Mouse (Mus musculus) midbrain, embryonic 12.5 days (tissue): ENCODE measurements at regions not wholly inside any gene's neighbourhood (a gene's known extent, or its start where the extent isn't known, plus 50 kb on each side); places are given as distances from the start of the nearest gene placed in this dataset.
A peak's percentile ranks its signal among the peaks of the same experiment; 100 is the strongest.
"Not testable (repeated sequence)": the region's sequence is repeated elsewhere in the genome, so short reads cannot be mapped to it uniquely, and the experiment has no call there.

Source experiments
- ATAC-seq: fragments of 200-750 bp; cut with Nextera tagmentation; 2 replicates; pipeline ENCODE4 v1.8.0; 2017; ENCODE audit warnings: low read depth, moderate TSS enrichment, moderate library complexity; ENCODE audit not compliant: low FRiP score
- H3K27ac ChIP-seq: fragments of 300-500 bp; sonication (generic); replicated peaks from 2 replicates; pipeline ENCODE4 v1.5.1; 2016; ENCODE audit warnings: mild to moderate bottlenecking
- H3K27me3 ChIP-seq: fragments of 300-500 bp; sonication (generic); 2 replicates; pipeline ENCODE4 v1.6.1; 2016; ENCODE audit warnings: mild to moderate bottlenecking
- H3K36me3 ChIP-seq: fragments of 300-500 bp; sonication (generic); 2 replicates; pipeline ENCODE4 v1.6.1; 2016
- H3K4me1 ChIP-seq: fragments of 300-500 bp; sonication (generic); 2 replicates; pipeline ENCODE4 v1.6.1; 2016
- H3K4me2 ChIP-seq: fragments of 300-500 bp; sonication (generic); replicated peaks from 2 replicates; pipeline ENCODE4 v1.6.1; 2016; ENCODE audit warnings: mild to moderate bottlenecking, moderate library complexity
- H3K4me3 ChIP-seq: fragments of 300-500 bp; sonication (generic); 2 replicates; pipeline ENCODE4 v1.5.1; 2016; ENCODE audit warnings: mild to moderate bottlenecking
- H3K9ac ChIP-seq: fragments of 300-500 bp; sonication (generic); replicated peaks from 2 replicates; pipeline ENCODE4 v1.6.1; 2016; ENCODE audit warnings: mild to moderate bottlenecking, moderate library complexity
- H3K9me3 ChIP-seq: fragments of 300-500 bp; sonication (generic); 2 replicates; pipeline ENCODE4 v1.6.1; 2016; ENCODE audit warnings: mild to moderate bottlenecking
- WGBS: fragments of 180-500 bp; shearing (Covaris S2); methylation state at CpG from one replicate; pipeline ENCODE4 v1.1.7; 2016; 5-methylcytosine and 5-hydroxymethylcytosine counted together

GRCm38 (mm10) chr12:104637046-104638032 lies 114.4 kb downstream of the Dicer1 start:
- Histone ChIP-seq H3K27me3 (peaks cover 30% of the 10 kb centered on the region), H3K36me3 (no peaks in the 10 kb centered on the region), H3K27ac (no peak overlapping the region), H3K4me2 (peak overlapping the region; percentile 38), H3K4me1 (peaks cover 16% of the 10 kb centered on the region), H3K4me3 (no peak overlapping the region), H3K9ac (no peak overlapping the region), H3K9me3 (no peaks in the 10 kb centered on the region)
- 15% methylated on average over 33 of the region's 33 CpGs for WGBS
- peak; percentile 74 for ATAC-seq

GRCm38 (mm10) chr12:104636474-104636873 lies 115.3 kb downstream of the Dicer1 start:
- no peak overlapping the region for H3K4me3 ChIP-seq
- H3K4me1 ChIP-seq, result peaks cover 16% of the 10 kb centered on the region
- no peaks in the 10 kb centered on the region for H3K36me3 ChIP-seq
- no peak for ATAC-seq
- 57% methylated on average over 12 of the region's 12 CpGs for WGBS
- H3K27ac ChIP-seq, result no peak overlapping the region
- no peak overlapping the region for H3K4me2 ChIP-seq
- H3K9ac ChIP-seq, result no peak overlapping the region
- H3K27me3 ChIP-seq, result peaks cover 30% of the 10 kb centered on the region
- H3K9me3 ChIP-seq, result no peaks in the 10 kb centered on the region

- H3K27me3 ChIP-seq, result peaks cover 30% of the 10 kb centered on the region
- H3K27ac ChIP-seq, result no peak overlapping the region
- H3K4me1 ChIP-seq, result peaks cover 16% of the 10 kb centered on the region
- H3K9me3 ChIP-seq, result no peaks in the 10 kb centered on the region
- no peaks in the 10 kb centered on the region for H3K36me3 ChIP-seq
- 77% methylated on average over 10 of the region's 10 CpGs for WGBS
- H3K4me2 ChIP-seq, result no peak overlapping the region
- no peak overlapping the region for H3K9ac ChIP-seq
- ATAC-seq, result no peak
- no peak overlapping the region for H3K4me3 ChIP-seq
Measured at GRCm38 (mm10) chr12:104634818-104635217, 116.9 kb downstream of the Dicer1 start.

- no peaks in the 10 kb centered on the region for H3K9me3 ChIP-seq
- H3K27me3 ChIP-seq, result no peaks in the 10 kb centered on the region
- H3K27ac ChIP-seq, result no peak overlapping the region
- WGBS, result 85% methylated on average over 3 of the region's 3 CpGs
- no peaks in the 10 kb centered on the region for H3K4me1 ChIP-seq
- H3K4me3 ChIP-seq, result no peak overlapping the region
- H3K9ac ChIP-seq, result no peak overlapping the region
- no peak overlapping the region for H3K4me2 ChIP-seq
- H3K36me3 ChIP-seq, result no peaks in the 10 kb centered on the region
- ATAC-seq, result no peak
Measured at GRCm38 (mm10) chr12:104630590-104630989, 121.2 kb downstream of the Dicer1 start.

- H3K9me3 ChIP-seq, result no peaks in the 10 kb centered on the region
- no peaks in the 10 kb centered on the region for H3K36me3 ChIP-seq
- no peak overlapping the region for H3K4me3 ChIP-seq
- H3K4me2 ChIP-seq, result no peak overlapping the region
- H3K9ac ChIP-seq, result no peak overlapping the region
- ATAC-seq, result no peak
- H3K4me1 ChIP-seq, result no peaks in the 10 kb centered on the region
- WGBS, result 87% methylated on average over 2 of the region's 2 CpGs
- H3K27ac ChIP-seq, result no peak overlapping the region
- no peaks in the 10 kb centered on the region for H3K27me3 ChIP-seq
Measured at GRCm38 (mm10) chr12:104629449-104629848, 122.3 kb downstream of the Dicer1 start.

- Histone ChIP-seq H3K27ac (no peak overlapping the region), H3K9me3 (no peaks in the 10 kb centered on the region), H3K27me3 (no peaks in the 10 kb centered on the region), H3K4me1 (no peaks in the 10 kb centered on the region), H3K36me3 (no peaks in the 10 kb centered on the region), H3K4me2 (no peak overlapping the region), H3K4me3 (no peak overlapping the region), H3K9ac (no peak overlapping the region)
- 95% methylated on average over 5 of the region's 5 CpGs for WGBS
- ATAC-seq, result no peak
Measured at GRCm38 (mm10) chr12:104626054-104626453, 125.7 kb downstream of the Dicer1 start.

- whole genome bisulfite sequencing, result 67% methylated on average over 7 of the region's 7 CpGs
- Histone ChIP-seq H3K4me3 (no peak overlapping the region), H3K4me2 (no peak overlapping the region), H3K27me3 (no peaks in the 10 kb centered on the region), H3K36me3 (no peaks in the 10 kb centered on the region), H3K4me1 (no peaks in the 10 kb centered on the region), H3K9ac (no peak overlapping the region), H3K27ac (no peak overlapping the region), H3K9me3 (no peaks in the 10 kb centered on the region)
- no peak for ATAC-seq
Measured at GRCm38 (mm10) chr12:104623896-104624685, 127.7 kb downstream of the Dicer1 start.

GRCm38 (mm10) chr12:104617111-104617725 lies 134.5 kb downstream of the Dicer1 start:
- H3K27ac ChIP-seq, result peak overlapping the region; percentile 79
- ATAC-seq, result peak; percentile 94
- no peaks in the 10 kb centered on the region for H3K36me3 ChIP-seq
- H3K9ac ChIP-seq, result peak overlapping the region; percentile 20; the same call in 1 of the 2 replicates
- H3K4me1 ChIP-seq, result no peaks in the 10 kb centered on the region
- H3K4me3 ChIP-seq, result peak overlapping the region; percentile 24
- no peaks in the 10 kb centered on the region for H3K9me3 ChIP-seq
- H3K4me2 ChIP-seq, result peak overlapping the region; percentile 47
- 11% methylated on average over 17 of the region's 17 CpGs for WGBS
- no peaks in the 10 kb centered on the region; the same call in 1 of the 2 replicates for H3K27me3 ChIP-seq

GRCm38 (mm10) chr12:104614240-104614639 lies 137.5 kb downstream of the Dicer1 start:
- ATAC-seq, result no peak
- Histone ChIP-seq H3K27ac (no peak overlapping the region), H3K4me2 (no peak overlapping the region), H3K36me3 (no peaks in the 10 kb centered on the region), H3K9ac (no peak overlapping the region), H3K4me1 (no peaks in the 10 kb centered on the region), H3K4me3 (no peak overlapping the region), H3K9me3 (no peaks in the 10 kb centered on the region), H3K27me3 (no peaks in the 10 kb centered on the region; the same call in 1 of the 2 replicates)
- WGBS, result 79% methylated on average over 8 of the region's 8 CpGs

- no peaks in the 10 kb centered on the region; the same call in none of the 2 replicates for H3K27me3 ChIP-seq
- H3K36me3 ChIP-seq, result no peaks in the 10 kb centered on the region
- WGBS, result 71% methylated on average over 19 of the region's 19 CpGs
- H3K4me2 ChIP-seq, result no peak overlapping the region
- H3K4me1 ChIP-seq, result no peaks in the 10 kb centered on the region
- H3K9ac ChIP-seq, result no peak overlapping the region
- H3K9me3 ChIP-seq, result no peaks in the 10 kb centered on the region
- peak overlapping the region; percentile 39; the same call in 1 of the 2 replicates for H3K27ac ChIP-seq
- no peak overlapping the region for H3K4me3 ChIP-seq
- ATAC-seq, result no peak
Measured at GRCm38 (mm10) chr12:104609767-104610166, 136.6 kb upstream of the Gsc start.

- not testable (repeated sequence) for H3K4me2 ChIP-seq, H3K27ac ChIP-seq, H3K36me3 ChIP-seq, H3K4me1 ChIP-seq, H3K27me3 ChIP-seq, H3K4me3 ChIP-seq, ATAC-seq, H3K9ac ChIP-seq, H3K9me3 ChIP-seq
- 94% methylated on average over 4 of the region's 4 CpGs for WGBS
Measured at GRCm38 (mm10) chr12:104608956-104609355, 135.8 kb upstream of the Gsc start.
